Mouse (Mus musculus): Measurements from ENCODE around the gene Grin2b.

- no peak for TF ChIP-seq POLR2A (IDR thresholded peaks at IDR 0.05; ENCODE audit: insufficient read length, low read depth)
- no peak for TF ChIP-seq TCF12 (IDR thresholded peaks at IDR 0.05; ENCODE audit: insufficient read depth, poor library complexity, severe bottlenecking)
- no peak for TF ChIP-seq USF1 (IDR thresholded peaks at IDR 0.05; ENCODE audit: low read depth)
- TF ChIP-seq MAX (IDR thresholded peaks at IDR 0.05; ENCODE audit: low read depth), result no peak
- no peak for TF ChIP-seq MYOD1 (IDR thresholded peaks at IDR 0.05; ENCODE audit: control insufficient read depth in 1 of 3, insufficient read length in 2 of 3, low read depth in 2 of 3)
- no peak for TF ChIP-seq E2F4 (IDR thresholded peaks at IDR 0.05; ENCODE audit: insufficient read depth)
- TF ChIP-seq MYOG (IDR thresholded peaks at IDR 0.05; ENCODE audit: control insufficient read depth in 1 of 3, insufficient read depth in 1 of 3, insufficient read length in 2 of 3, low read depth in 2 of 3), result no peak
These were observed 2.0 kb downstream of the Grin2b start for GRCm38 (mm10) chr6:136171343-136171742.
